Mouse (Mus musculus): ENCODE results near the gene Gm10031.

DNA sequence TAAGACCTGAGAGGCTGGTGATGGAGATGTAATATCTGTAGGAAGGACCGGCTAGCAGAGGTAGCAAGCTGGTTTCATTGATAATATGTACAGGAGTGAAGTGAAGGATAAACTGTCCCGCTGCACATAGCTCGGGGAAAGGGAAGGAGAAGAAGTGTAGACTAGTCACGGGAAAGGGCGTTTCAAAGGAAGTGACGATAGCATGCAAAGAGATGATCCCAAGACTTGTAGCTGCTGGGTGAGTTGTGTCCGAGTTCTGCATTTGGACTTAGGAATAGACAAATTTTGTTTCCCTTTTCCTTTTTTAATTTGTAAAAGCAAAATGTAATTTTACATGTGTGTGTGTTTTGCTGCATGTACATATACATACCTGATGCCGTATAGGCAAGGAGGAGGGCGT is 36.7 kb downstream of the Gm10031 start:
- no peak for TF ChIP-seq POLR2A (IDR thresholded peaks at IDR 0.05; ENCODE audit: extremely low read depth, insufficient read depth, low read length)
- no peak for TF ChIP-seq CTCF (IDR thresholded peaks at IDR 0.05; ENCODE audit: low read depth, low read length)
